Mouse (Mus musculus): ENCODE measurements at regions not wholly inside any gene's neighbourhood (a gene's known extent, or its start where the extent isn't known, plus 50 kb on each side); places are given as distances from the start of the nearest gene placed in this dataset.

- DNase-seq (ENCODE audit: low read depth, low spot score): peak; percentile 18
Measured at GRCm38 (mm10) chr3:19747361-19747760, 118.9 kb upstream of the 1700064H15Rik start.

- DNase-seq (ENCODE audit: low read depth, low spot score): no peak
Measured at GRCm38 (mm10) chr3:19751946-19752345, 123.5 kb upstream of the 1700064H15Rik start.

- DNase-seq (ENCODE audit: low read depth, low spot score): no peak
Measured at GRCm38 (mm10) chr3:19754011-19754410, 125.5 kb upstream of the 1700064H15Rik start.

DNA sequence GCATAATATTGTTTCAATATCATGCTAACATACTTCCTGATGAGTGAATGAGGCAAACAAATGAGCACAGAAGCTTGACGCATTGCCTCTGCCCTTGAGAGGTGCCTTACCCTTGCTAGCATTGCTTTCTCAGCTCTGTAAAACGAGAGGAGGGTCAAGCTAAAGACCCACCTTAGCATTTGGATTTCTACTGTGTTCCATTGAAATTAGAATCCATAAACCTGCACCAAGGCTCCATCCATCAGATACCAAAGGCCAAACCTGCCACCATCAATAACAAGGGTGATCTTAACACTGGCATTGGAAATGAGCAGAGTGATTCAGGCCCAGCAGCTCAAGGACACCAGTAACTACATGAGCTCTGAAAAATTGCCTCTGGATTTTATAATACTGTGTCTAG is 126.2 kb upstream of the 1700064H15Rik start:
- no peak for DNase-seq (ENCODE audit: low read depth, low spot score)

DNA sequence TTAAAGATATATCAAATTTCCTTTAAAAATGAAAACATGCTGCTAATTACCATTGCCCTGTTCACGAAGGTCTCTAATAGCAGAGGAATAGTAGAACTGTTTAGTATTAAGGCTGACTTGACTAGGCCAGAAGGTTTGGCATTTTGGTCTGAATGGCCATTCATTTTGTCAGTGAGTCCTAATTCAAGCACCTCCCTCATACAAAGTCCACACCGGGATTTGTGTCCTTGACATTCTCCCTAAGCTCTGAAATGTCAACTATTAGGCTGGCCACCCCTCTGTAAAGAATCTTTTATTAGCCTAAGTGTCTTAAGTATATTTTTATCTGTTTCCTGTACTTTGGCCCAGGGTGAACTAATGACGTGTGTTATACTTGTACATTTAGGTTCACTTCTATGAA is 126.7 kb upstream of the 1700064H15Rik start:
- DNase-seq (ENCODE audit: low read depth, low spot score): no peak

DNA sequence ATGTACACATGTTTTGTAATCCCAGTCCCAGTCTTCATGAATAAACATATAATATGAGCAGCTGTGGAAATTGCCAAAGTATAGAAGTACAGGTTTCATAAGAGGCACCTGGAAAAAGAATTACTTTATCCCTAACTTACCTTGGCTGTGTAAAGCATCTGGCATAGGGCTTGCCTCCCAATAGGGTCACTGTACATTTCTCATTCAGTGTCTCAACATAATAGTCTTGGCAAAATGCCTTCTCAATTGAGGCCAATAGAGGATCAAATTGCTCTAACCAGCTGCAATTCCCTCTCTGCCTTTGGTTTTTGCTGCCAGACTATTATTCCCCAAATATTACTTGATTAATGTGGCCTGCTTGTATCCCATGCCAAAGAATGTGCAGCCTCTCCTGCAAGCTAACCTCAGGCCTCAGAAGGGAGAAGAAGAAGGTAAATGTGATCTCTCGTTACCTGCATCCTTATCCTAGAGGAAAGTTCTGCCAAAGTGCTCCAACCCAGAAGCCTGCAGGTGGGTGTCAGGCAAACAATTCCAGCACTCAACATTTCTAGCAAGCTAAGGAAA is 158.2 kb upstream of the Cp start:
- no peak for DNase-seq (ENCODE audit: low read depth, low spot score)

DNA sequence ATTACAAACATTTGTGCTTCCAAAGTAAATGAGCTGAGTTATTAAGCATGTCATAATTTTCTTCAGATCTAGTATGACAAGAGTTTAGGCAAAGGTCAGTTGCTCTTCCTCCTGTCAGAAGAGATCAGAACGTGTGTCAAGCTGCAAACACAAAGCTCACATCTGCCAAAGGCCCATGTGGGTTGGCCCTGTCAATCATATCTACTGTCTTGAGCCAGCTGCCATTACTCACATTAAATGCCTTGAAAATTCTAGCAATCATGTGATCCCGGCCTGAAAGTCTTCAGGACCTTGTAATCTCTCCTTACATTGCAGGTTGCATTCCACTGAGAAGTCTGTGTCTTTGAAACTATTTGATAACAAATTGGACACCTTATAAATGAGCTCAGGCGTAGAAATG is 146.8 kb upstream of the Cp start:
- no peak for DNase-seq (ENCODE audit: low read depth, low spot score)

DNA sequence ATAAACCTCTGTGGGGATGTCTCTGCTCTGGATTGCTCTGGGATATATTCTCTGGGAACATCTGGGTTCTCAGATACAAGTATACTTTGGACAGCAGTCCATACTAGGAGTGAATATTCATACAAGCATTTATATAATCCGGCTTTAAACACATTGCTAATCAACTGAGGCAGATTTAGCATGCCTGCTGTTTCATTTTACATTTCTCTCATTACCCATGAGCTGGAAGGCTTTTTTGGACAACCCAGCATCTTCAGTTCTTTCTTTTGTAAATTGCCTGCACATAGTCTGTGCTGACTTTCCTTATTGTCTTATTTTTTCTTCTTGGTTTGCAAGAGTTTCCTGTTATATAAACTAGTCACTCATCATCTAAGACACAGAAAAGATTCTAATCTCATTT is 131.9 kb upstream of the Cp start:
- peak; percentile 22 for DNase-seq (ENCODE audit: low read depth, low spot score)

GRCm38 (mm10) chr3:19828518-19829246 is 128.2 kb upstream of the Cp start:
- DNase-seq (ENCODE audit: low read depth, low spot score): peak; percentile 11

DNA sequence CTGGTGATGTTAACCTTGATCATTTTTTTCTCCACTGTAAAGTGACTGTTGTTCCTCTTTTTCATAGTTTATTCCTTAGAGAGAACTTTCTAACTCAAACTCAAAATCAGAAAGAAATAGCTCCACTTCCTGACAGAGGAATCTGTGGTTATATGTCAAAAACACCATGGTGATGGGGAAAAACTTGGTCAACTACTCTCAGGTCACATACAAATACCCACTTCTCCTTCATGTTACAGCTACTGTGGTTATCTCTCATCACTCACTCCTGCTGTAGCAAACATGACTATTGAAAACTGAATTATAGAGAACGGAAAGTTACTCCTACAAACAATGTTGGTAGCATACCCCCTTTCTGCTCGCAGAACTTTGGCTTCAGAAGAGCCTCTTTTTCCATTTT is 127.1 kb upstream of the Cp start:
- no peak for DNase-seq (ENCODE audit: low read depth, low spot score)

- peak; percentile 11 for DNase-seq (ENCODE audit: low read depth, low spot score)
Measured at GRCm38 (mm10) chr3:19848031-19848735, 108.7 kb upstream of the Cp start.

DNA sequence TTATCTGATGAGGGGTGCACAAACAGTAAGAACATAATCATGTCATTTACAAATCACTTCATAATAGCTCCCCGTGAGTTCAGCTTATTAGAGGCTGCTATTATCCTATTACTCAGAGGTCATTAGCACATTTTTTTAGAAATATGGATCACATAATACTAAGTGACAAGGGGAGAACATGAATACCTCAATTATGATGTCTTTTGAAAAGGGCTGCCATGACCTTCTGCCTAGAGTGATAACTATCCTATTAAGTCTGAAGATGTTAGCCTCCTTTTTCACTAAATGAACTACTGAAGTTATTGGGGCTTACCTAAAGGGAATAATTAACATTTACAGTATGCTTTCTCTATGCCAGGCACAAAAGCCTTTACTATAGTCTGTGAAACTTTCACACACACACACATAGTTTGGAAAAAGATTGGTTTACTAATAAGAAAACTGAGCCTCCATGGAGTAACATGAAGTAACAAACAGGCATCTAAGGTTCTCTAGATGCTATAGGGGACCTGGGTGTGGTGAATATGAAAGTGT is 108.1 kb upstream of the Cp start:
- DNase-seq (ENCODE audit: low read depth, low spot score): no peak

- no peak for DNase-seq (ENCODE audit: low read depth, low spot score)
Measured at GRCm38 (mm10) chr3:19882623-19883022, 74.2 kb upstream of the Cp start.

DNA sequence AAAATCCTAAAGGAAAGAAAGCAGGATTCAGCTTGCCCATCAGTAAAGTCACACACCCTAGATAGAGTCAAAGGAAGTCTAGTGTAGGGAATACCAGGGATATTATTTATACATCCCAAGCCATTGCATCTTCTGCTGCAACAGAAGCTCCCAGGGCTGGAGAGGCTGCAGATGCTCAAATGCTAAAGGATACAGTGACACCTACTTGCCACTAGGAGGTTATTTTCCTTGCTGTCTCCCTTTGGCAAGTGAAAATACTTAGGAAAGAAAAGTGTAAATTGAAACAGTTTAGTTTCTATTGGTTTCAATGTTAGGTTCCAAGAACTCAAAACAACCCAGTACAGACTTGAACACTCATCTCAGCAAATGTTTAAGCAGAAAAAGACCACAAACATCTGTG is 68.4 kb upstream of the Cp start:
- DNase-seq (ENCODE audit: low read depth, low spot score): peak; percentile 35

GRCm38 (mm10) chr3:19894258-19894629 is 62.6 kb upstream of the Cp start:
- no peak for DNase-seq (ENCODE audit: low read depth, low spot score)

DNA sequence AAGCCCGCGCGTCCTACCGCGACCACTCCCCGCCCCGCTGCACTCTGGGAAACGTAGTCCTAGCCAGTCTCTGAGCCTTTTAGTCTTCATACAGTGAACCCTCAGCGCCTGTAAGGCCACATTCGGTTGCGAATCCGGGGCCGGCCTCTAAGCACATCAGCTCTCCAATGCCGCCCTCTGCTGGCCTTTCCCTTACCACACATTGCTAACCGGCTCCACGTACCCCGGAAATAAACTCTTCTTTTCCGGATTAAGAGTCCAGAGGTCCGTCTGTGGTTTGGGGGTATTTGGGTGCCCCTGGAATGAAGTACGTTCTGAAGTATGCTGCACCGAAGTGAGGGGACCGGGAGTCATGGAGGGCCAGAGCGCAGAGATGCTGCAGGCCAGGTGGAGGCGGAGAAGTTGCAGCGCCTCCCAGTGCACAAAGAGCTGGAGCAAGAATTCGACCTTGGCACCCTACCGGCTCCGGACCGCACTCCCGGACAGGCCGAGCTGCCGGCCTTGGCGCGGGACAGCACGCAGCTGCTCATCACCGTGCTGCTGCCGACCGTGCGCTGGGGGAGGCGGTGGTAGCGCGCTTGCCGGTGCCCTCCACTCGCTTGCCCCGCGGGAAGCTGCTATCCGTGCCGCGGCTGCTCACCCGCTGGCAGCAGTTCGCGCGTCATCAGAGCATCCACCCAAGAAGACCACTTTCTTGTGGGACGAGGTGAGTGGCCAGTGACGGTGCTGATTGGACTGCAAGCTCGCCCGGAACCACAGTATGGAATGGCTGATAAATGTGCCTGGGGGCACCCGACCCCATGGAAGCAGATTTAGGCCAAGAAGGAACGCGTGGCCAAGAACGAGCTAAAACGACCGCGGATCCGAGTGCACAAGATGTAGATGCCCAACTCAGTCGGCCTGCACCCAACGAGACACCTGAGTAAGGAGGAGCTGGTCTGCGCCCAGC is 62.0 kb upstream of the Cp start:
- DNase-seq (ENCODE audit: low read depth, low spot score): peak; percentile 98

GRCm38 (mm10) chr3:19895755-19896154 is 61.1 kb upstream of the Cp start:
- no peak for DNase-seq (ENCODE audit: low read depth, low spot score)

- DNase-seq (ENCODE audit: low read depth, low spot score): no peak
Measured at GRCm38 (mm10) chr3:19897140-19897539, 59.7 kb upstream of the Cp start.

DNA sequence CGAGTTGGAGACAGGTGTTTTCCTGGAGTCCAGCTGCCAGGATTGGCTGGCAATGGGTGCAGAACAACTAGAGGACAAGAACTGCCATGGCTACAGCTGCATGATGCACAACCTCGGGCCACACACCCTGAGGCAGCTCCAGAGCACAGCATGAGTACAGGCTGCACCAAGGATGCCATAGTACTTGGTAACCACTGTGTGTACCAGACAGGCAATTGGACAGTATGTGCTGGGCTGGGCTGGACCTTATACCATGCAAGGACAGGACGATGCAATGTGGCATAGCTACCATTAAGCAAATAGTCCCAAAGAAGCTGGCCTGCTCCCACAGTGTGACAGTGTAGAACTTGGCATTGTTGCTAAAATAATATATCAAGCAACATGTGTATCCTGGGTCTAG is 54.6 kb upstream of the Cp start:
- no peak for DNase-seq (ENCODE audit: low read depth, low spot score)

GRCm38 (mm10) chr3:19904446-19905275 is 52.2 kb upstream of the Cp start:
- peak; percentile 57 for DNase-seq (ENCODE audit: low read depth, low spot score)
